Mouse (Mus musculus): ENCODE measurements at regions not wholly inside any gene's neighbourhood (a gene's known extent, or its start where the extent isn't known, plus 50 kb on each side); places are given as distances from the start of the nearest gene placed in this dataset.
A peak's percentile ranks its signal among the peaks of the same experiment; 100 is the strongest.

GRCm38 (mm10) chr2:179379691-179380443 is 62.4 kb upstream of the Cdh4 start:
- intact Hi-C loops (cut with DNase I; ENCODE audit: low total_unique reads) = no loop called here

GRCm38 (mm10) chr2:179380444-179380705 is 61.9 kb upstream of the Cdh4 start:
- intact Hi-C loops (cut with DNase I; ENCODE audit: low total_unique reads) = no loop called here
- DNase-seq = no peak

More at GRCm38 (mm10) chr2:179379691-179380443, 62.4 kb upstream of the Cdh4 start:
- DNase-seq = no peak

- no peak for DNase-seq
- intact Hi-C loops (cut with DNase I; ENCODE audit: low total_unique reads) = no loop called here
These were observed 60.3 kb upstream of the Cdh4 start for GRCm38 (mm10) chr2:179381916-179382315.

- DNase-seq = no peak
- intact Hi-C loops (cut with DNase I; ENCODE audit: low total_unique reads) = no loop called here
These were observed 59.6 kb upstream of the Cdh4 start for GRCm38 (mm10) chr2:179382594-179382993.

GRCm38 (mm10) chr2:179386871-179387270 is 55.4 kb upstream of the Cdh4 start:
- DNase-seq = no peak
- intact Hi-C loops (cut with DNase I; ENCODE audit: low total_unique reads) = no loop called here

GRCm38 (mm10) chr2:179390486-179390885 is 51.7 kb upstream of the Cdh4 start:
- intact Hi-C loops (cut with DNase I; ENCODE audit: low total_unique reads) = no loop called here

GRCm38 (mm10) chr2:179390924-179391461 is 51.2 kb upstream of the Cdh4 start:
- DNase-seq = no peak
- intact Hi-C loops (cut with DNase I; ENCODE audit: low total_unique reads) = no loop called here

More at GRCm38 (mm10) chr2:179390486-179390885, 51.7 kb upstream of the Cdh4 start:
- DNase-seq = peak; percentile 26
